Mouse (Mus musculus) activated CD4-positive, CD25-positive, alpha-beta regulatory T cell, adult 4 months (primary cell): ENCODE results near the gene Cyp2d22. TPM values are rescaled to one million over a fixed set of nuclear protein-coding genes. Genes with fewer than 3 reads are reported as not detected.
A peak's percentile ranks its signal among the peaks of the same experiment; 100 is the strongest.
"Not testable (repeated sequence)": the region's sequence is repeated elsewhere in the genome, so short reads cannot be mapped to it uniquely, and the experiment has no call there.

Source experiments
- ATAC-seq: one replicate; pipeline ENCODE4 v1.8.0; 2017
- polyA plus RNA-seq, 2 experiments: library from polyadenylated mRNA; unstranded; fragments of 100-300 nt; shearing (Covaris generic); gene quantifications; one replicate each; pipeline ENCODE4 v1.2.1; 2017

Gene Cyp2d22
- polyA plus RNA-seq: 1 to 10 TPM; 3.6 to 6.5 TPM

DNA sequence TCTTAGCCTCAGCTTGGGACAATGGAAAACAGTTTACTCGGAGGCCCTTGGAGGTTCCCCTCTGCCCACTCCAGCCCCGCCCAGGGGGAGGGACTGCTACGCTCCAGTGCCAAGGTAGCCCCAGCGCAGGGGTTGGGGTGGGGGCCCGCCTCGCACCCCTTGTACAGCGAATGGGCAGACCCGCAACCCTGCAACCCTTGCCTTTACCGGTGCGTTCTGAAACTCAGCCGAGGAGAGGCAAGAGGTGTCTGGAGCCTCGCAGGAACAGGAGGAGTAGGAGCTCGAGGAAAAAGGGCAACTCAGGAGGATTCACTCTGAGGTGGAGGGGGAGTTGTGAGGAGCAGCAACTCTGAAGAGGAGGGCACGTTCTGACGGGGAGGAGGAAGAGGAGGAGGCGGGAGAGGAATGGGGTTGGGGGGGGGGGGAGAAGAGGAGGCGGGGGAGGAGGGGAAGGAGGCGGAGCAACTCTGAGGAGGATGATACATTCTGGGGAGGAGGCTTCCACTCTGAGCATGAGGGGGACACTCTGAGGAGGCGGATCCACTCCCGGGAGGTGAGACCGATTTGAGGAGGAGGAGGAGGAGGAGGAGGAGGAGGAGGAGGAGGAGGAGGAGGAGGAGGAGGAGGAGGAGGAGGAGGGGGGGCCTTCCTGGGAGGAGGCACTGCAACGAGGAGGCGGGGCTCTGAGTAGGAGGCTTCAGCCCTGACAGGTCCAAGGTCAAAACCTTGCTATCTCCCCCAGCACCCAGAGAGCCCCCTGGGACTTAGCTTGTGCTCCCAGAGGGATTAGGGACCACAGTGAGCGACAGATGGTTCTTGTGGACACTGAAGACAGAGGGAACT is at the start of gene Cyp2d22:
TSS of gene Cyp2d22 (minus strand) at position 390 of the 843 bp plus-strand sequence.
- ATAC-seq: peak; percentile 43

DNA sequence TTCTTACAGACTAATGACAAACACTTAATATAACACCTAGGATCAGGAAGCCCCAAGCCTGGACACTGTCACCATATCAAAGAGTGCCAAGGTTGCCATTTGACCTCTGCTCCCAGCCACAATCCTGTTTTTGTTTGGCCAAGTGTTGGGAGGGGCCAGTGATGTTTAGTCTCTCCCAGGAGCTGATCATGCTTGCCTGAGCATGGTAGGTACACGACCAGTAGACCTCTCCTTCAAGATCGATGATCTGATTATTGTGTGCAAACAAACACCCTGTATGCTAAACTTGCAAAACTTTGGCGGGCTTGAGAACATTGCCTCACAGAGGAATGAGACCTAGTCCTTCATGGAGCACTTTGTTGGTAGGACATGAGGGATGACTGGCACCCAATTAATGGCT is 43.4 kb upstream of the Cyp2d22 start:
- no peak for ATAC-seq

GRCm38 (mm10) chr15:82422935-82423334 is 42.9 kb upstream of the Cyp2d22 start:
- ATAC-seq: no peak

DNA sequence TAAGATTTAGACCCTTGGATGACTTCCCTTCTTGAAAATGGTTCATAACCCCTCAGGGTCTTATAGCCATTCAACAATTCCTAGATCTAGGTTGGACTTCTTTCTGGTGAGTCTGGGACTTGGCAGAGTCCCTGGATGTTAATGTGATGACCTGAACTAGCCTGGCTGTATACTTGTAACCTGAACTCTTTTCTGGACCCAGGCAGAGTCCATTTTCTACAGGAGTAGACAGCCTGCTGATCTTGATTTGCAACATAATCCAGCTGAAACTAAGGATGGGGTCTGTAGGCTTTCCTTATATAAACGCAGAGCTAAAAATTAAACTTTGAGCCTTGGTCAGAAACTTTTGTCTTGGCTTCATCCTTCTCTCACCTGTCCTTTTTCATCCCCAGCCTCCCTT is 38.6 kb upstream of the Cyp2d22 start:
- no peak for ATAC-seq

- ATAC-seq: peak; percentile 90
Measured at GRCm38 (mm10) chr15:82416797-82417789, 37.0 kb upstream of the Cyp2d22 start.

- ATAC-seq: no peak
Measured at GRCm38 (mm10) chr15:82407536-82407935, 27.5 kb upstream of the Cyp2d22 start.

GRCm38 (mm10) chr15:82406981-82407380 is 26.9 kb upstream of the Cyp2d22 start, which contains the start of gene Cyp2d10:
TSS of gene Cyp2d10 (minus strand) at chr15:82407195.
- no peak for ATAC-seq

GRCm38 (mm10) chr15:82404163-82404562 is 24.1 kb upstream of the Cyp2d22 start:
- no peak for ATAC-seq

GRCm38 (mm10) chr15:82403606-82404005 is 23.5 kb upstream of the Cyp2d22 start:
- no peak for ATAC-seq

DNA sequence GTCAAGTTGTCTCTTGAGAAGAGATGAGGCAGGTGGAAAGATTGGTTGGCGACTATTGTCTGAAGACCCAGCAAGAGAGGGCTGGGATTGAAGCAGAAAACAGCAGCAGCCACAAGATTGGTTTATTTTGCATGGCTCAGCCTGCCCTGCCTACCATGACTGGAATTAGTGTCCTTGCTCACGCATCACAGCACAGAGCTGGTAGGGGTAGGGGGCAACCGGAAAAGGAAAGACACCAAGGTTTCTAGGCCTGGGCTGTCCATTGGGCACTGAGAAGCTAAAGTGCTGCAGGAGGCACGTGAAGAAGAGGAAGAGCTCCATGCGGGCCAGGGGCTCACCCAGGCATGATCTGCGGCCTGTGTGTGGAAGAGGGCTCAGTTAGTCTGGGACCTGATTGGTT is 22.7 kb upstream of the Cyp2d22 start:
- no peak for ATAC-seq

DNA sequence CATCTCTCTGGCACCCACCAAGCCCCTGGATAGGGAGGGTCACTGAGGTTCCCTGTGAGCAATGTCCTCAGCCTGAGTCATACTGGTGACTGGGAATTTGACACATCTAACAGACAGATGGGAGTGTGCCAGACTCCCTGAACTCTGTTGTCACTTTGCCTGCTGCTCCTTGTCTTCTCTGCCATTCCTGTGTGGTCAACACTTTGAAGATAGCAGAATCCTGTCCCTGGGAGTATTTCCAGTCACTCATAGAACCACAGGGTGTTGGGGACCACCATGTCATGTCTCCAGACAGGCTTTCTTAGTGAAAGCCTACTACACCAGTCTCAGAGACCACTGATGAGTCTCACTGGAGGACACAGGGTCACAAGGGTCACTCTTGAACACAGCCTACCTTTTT is 22.0 kb upstream of the Cyp2d22 start:
- no peak for ATAC-seq

- ATAC-seq: no peak
Measured at GRCm38 (mm10) chr15:82401516-82401915, 21.5 kb upstream of the Cyp2d22 start.

DNA sequence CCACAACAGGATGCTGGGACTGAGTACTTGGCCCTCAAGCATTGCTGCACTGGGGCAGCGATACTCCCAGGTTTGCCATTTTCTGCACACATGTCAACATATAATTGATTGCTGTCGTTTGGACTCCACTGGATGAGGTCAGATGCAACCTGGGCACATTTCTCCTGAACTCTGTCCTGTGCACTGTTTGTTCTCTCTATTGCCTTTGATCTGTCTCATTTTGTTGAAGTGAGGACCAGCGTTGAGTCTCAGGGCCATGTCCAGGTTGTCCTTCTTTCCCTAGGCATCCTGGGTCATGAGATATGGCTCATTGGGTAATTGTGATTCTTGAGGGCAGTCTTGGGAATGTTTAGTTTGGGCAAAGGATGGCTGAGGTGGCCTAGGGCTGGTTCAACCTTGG is 15.9 kb upstream of the Cyp2d22 start:
- ATAC-seq: not testable (repeated sequence)

DNA sequence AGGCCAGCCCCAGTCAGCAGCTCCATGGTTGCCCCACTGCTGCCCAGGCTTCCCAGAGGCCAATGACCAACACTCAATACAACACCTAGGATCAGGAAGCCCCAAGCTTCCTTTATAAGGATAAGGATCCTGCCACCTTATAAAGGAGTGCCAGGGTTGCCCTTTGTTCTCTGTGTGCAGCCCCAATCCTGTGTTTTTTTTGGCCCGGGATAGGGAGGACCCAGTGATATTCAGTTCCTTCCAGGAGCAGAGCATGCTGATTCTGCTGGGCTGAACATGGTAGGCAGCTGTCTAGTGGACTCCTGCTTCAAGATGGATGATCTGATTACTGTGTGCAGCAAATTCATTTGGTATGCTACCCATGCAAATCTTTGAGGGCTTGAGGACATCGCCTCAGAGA is 13.9 kb upstream of the Cyp2d22 start, which contains the start of gene Cyp2d11:
TSS of gene Cyp2d11 (minus strand) at position 101 of the 400 bp plus-strand sequence.
- ATAC-seq: not testable (repeated sequence)

DNA sequence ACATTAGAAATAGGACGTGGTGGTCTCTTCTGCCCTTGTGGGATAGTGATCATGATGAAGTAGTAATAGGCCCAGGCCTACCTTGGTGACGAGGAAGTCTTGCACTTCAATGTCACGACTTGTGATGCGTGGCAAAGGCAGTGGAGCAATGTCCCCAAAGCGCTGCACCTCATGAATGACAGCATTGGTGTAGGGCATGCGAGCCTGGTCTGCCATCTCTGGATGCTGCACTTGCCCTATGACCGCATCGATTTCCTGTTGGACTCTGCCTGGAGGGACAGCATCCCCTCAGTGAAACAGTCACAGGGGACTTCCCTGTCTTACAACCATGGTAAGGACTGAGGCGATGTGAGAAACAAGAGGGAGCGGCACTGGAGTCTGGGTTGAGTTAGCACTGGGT is 9.9 kb upstream of the Cyp2d22 start:
- ATAC-seq: not testable (repeated sequence)

- no peak for ATAC-seq
Measured at GRCm38 (mm10) chr15:82385729-82386128, 5.7 kb upstream of the Cyp2d22 start.

- no peak for ATAC-seq
Measured at GRCm38 (mm10) chr15:82382441-82382840, 2.4 kb upstream of the Cyp2d22 start.

- ATAC-seq: no peak
Measured at GRCm38 (mm10) chr15:82380714-82381062, 628 bp upstream of the Cyp2d22 start.

DNA sequence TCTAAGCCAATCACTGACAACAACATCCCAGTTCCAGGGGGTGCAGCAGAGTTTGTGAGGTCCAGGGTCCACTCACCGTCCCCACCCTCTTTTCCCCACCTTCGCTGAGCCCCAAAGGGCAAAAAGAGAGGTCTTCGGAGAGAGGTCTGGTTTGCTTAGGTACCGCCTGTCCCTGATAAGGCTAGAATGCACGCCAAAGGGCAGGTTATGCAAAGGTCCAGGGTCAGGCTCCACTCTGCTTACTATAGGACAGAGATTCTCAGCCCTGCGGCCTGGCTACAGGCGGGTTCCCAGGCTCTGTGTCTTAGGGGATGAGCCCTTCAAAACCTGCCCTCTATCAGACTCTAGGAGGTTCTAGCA is 569 bp downstream of the Cyp2d22 start:
- ATAC-seq: no peak

DNA sequence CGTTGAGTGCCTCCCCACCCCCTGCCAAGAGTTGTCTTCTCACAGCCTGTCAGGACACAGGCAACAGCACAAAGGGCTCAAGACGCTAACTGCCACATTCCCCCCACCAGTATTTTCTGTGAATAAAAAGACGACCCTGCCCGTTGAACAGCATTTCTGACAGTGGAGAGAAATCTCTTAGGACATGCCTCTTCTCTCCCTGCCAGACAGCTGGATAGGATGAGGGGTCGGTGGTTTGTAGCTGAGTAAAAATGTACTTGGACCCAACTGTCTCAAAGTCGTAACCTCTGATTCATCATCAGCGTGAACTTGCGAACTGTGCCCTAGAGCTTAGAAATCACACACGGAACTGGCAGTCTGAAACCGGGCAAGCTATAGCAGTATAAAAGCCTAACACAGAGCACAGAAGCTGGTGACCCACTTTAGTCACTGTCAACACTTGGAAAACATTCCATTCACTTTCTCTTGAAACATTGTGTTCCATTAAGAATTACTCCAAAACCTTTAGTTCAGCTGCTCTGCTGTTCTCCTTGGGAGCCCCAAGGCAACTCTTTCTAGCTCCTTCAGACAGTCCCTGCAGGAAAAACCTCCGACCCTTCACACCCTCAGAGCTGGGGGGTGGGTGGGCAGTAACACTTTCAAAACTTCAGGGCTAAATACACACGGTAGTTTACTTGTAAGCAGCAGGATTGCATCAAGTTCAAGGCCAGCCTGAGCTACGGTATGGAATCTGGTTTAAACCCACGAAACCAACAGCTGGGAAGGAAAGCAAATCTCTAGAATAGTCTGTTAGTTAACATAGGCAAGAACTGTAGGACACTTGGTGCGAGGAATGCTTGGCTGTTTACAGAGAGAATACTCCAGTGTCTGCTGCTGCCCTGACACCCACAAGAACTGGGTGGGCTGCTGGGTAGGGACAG is 1.5 kb downstream of the Cyp2d22 start:
- ATAC-seq: no peak

GRCm38 (mm10) chr15:82377701-82378100 is 2.4 kb downstream of the Cyp2d22 start:
- no peak for ATAC-seq
